Mouse (Mus musculus): ENCODE results near the gene Plk4.
"Not testable (repeated sequence)": the region's sequence is repeated elsewhere in the genome, so short reads cannot be mapped to it uniquely, and the experiment has no call there.

Gene Plk4

GRCm38 (mm10) chr3:40799530-40800372 is at the start of gene Plk4:
Gene Plk4, plus strand, starts transcription at chr3:40800019.
- in situ Hi-C loops (cut with MboI, MseI): no loop called here

- in situ Hi-C loops (cut with MboI, MseI): no loop called here
These were observed 39.1 kb upstream of the Plk4 start for GRCm38 (mm10) chr3:40760746-40761145.

DNA sequence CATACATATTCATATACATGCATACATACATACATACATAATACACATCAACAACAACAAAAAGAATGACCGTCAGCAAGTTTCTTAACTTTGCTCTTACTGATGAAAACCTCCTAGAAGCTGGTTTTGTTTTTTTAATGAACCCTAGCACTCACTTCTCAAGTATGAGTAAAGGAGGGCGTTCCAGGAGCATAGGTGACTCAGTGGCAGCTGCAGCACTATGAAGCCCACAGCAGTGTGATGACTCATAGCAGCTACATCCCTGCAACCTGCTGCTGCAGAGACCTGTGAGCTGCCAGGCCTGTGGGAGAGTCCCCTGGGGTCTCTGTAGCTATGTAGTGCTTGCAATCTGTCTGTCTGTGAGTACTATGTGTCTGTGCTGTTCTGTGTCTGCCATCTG is 38.5 kb upstream of the Plk4 start:
- in situ Hi-C loops (cut with MboI, MseI): no loop called here

GRCm38 (mm10) chr3:40793783-40794182 is 6.0 kb upstream of the Plk4 start:
- in situ Hi-C loops (cut with MboI, MseI): no loop called here

GRCm38 (mm10) chr3:40798054-40798453 is 1.8 kb upstream of the Plk4 start:
- in situ Hi-C loops (cut with MboI, MseI): no loop called here

- in situ Hi-C loops (cut with MboI, MseI): no loop called here
These were observed 1.3 kb upstream of the Plk4 start for GRCm38 (mm10) chr3:40798500-40798899.

DNA sequence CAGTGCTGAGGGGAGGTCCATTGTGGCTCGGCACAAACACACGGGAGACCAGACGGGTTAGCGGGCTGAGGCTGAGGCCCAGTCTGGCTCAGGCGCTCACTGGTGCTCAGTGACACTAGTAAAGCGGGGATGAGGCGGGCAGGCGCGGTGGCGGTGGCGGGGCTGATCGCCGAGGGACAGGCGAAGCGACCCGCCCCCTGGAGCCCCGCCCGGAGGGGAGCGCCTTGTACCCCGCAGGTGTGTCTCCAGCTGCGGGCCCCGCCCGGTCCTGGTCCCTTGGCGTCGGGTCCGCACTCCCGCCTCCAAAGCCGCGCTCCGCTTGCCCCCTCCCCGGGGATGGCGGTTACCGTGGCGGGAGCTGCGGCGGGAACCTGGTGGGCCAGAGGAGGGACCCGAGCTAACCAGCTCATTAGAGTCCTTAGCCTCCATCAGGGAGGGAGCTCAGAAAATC is 579 bp downstream of the Plk4 start:
- in situ Hi-C loops (cut with MboI, MseI): no loop called here

DNA sequence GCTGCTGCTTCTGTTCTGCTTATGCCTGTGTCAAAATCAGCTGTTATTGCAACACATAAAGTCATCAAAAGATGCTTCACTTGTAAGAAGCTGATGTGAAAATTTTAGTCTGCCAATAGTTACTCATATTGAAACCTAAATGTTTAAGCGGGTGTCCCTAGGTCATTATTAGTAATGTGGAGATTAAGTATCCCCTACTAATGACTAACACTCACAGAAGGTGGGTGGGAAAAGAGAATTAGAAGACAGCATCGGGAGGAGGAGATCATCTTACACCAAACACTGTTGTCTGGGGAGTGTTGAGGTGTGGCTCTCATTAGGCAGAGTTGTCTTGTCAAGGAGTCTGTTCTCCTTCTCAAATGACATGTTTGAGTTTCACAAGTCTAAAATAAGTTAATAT is 7.1 kb downstream of the Plk4 start:
- in situ Hi-C loops (cut with MboI, MseI): no loop called here

DNA sequence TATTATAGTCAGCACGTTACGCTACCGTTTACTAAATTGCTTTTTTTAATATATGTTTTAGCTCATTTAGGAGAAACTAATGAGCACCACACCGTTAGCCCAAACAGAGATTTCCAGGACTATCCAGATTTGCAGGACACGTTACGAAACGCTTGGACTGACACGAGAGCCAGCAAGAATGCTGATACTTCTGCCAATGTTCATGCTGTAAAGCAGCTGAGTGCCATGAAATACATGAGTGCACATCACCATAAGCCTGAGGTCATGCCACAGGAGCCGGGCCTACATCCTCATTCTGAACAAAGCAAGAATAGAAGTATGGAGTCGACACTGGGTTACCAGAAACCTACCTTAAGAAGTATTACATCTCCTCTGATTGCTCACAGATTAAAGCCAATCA is 8.9 kb downstream of the Plk4 start:
- in situ Hi-C loops (cut with MboI, MseI): no loop called here

DNA sequence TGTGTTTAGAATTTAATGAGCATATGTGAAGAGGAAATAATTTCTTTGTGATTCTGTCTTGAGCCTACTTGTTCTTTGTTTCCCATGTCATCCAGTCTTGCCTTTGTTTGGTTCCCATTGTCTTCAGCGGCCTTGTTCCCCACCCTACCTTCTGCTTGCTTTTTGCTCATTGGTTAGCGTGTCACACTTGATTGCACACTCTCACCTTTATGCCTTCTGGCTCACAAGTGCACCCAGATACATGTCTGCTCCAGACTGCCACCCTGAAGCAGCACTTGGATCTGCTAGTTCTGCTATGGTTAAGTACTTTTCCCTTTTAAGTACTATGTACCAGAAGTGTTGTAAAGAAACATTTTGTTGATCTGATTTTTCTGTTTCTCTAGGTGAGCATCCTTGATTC is 10.1 kb downstream of the Plk4 start:
- in situ Hi-C loops (cut with MboI, MseI): loop anchor here in 1 of 2 experiments (5.0 to 10.0 kb wide), 2 partner anchors 33 to 665 kb away; no protein-coding TSS in a partner anchor

- in situ Hi-C loops (cut with MboI, MseI): loop anchor here in 1 of 2 experiments (5.0 to 10.0 kb wide), 2 partner anchors 36 to 662 kb away; no protein-coding TSS in a partner anchor
These were observed 13.5 kb downstream of the Plk4 start for GRCm38 (mm10) chr3:40813275-40813674.

GRCm38 (mm10) chr3:40845521-40845920 is 45.7 kb downstream of the Plk4 start:
- in situ Hi-C loops (cut with MboI, MseI): loop anchor here (5.0 to 25.0 kb wide), 3 partner anchors 47 to 308 kb away; partner anchors contain the start of genes Intu (in 1 of the 2) and Pgrmc2 (in 1 of the 2)

- in situ Hi-C loops (cut with MboI, MseI): loop anchor here (5.0 to 25.0 kb wide), 3 partner anchors 46 to 309 kb away; partner anchors contain the start of genes Intu (in 1 of the 2) and Pgrmc2 (in 1 of the 2)
These were observed 46.7 kb downstream of the Plk4 start, which contains the start of gene Mfsd8 for GRCm38 (mm10) chr3:40846473-40846956. Gene Mfsd8, minus strand, starts transcription at chr3:40846886.

DNA sequence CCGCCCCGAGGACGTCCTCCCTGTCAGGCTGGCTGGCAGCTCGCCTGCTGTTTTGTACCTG is 47.0 kb downstream of the Plk4 start, which contains the start of gene Abhd18:
TSS of gene Abhd18 (plus strand) at position 14 of the 61 bp plus-strand sequence.
- in situ Hi-C loops (cut with MboI, MseI): loop anchor here (5.0 to 25.0 kb wide), 3 partner anchors 46 to 309 kb away; partner anchors contain the start of genes Intu (in 1 of the 2) and Pgrmc2 (in 1 of the 2)

DNA sequence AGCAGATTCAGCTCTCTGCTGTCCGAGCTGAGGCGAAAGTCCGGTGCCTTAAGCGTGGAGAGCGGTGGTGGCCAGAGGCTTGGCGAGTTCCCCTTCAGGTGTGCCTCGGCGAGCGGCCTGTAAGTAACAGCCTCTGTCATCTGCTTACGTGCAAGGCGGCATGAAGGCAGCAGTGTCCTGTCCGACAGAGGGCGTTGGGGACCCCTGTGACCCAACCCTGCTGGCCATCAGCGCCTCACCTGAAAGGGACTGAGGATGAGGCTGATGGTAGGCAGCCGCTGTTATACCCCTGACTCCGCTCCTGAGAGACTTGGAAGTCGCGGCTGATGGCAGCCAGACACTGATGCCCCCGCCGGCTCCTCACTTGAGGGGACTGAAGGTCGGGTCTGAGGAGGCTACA is 47.2 kb downstream of the Plk4 start:
- in situ Hi-C loops (cut with MboI, MseI): loop anchor here (5.0 to 25.0 kb wide), 3 partner anchors 45 to 310 kb away; partner anchors contain the start of genes Intu (in 1 of the 2) and Pgrmc2 (in 1 of the 2)

DNA sequence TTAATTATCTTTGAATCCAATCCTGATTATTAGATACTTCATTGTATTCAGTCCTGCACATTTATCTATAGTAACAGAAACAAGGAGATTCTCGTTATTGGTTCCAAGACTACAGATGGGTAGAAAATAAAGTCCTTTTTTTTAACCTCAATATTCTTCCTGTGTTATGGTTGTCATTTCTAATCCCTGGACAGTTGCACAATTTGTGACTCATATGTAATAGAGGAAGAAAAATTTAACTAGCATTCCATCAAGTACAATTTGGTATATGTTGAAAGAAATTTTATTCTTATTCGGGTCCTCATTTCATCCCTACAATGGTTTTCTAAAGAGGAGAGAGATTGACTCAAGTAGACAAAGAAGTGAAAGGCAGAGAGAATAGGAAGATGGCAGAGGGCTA is 48.1 kb downstream of the Plk4 start:
- in situ Hi-C loops (cut with MboI, MseI): loop anchor here (5.0 to 25.0 kb wide), 3 partner anchors 44 to 311 kb away; partner anchors contain the start of genes Intu (in 1 of the 2) and Pgrmc2 (in 1 of the 2)

DNA sequence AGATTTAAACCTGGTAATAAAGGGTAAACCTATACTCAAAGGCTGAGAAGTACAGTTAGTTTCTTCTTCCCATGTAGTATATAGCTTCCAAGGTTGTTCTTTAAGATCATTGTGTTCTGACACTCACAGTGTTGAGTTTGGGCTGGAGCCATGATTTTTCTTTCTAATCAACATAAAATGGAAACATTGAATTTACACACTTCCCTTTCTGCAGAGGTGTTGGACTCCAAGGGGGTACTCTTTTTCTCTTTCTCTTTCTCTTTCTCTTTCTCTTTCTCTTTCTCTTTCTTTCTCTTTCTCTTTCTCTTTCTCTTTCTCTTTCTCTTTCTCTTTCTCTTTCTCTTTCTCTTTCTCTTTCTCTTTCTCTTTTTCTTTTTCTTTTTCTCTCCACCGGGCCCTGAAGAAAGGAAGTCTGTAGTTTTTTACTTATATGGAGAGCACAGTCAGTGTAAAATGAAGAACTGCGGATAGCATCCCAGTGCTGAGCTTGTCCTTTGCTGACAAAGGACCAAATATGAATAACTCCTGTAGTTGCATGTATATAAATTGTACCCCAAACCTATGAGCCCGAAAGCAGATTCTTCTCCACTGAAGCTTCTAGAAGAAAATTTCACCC is 53.4 kb downstream of the Plk4 start:
- in situ Hi-C loops (cut with MboI, MseI): not testable (repeated sequence)
